Mouse (Mus musculus): ENCODE data around the gene Nt5c2. TPM values are rescaled to one million over a fixed set of nuclear protein-coding genes. Genes with fewer than 3 reads are reported as not detected.

The Nt5c2 gene
- total RNA-seq, 1 experiment from 2014 or later = 98.9 TPM

- peak; percentile 31 for ATAC-seq (replicated peaks; ENCODE audit: low read depth, poor library complexity, severe bottlenecking)
Observed at GRCm38 (mm10) chr19:46970121-46970729, 44.7 kb downstream of the Nt5c2 start.

GRCm38 (mm10) chr19:46969286-46969985 is 45.5 kb downstream of the Nt5c2 start:
- no peak for ATAC-seq (replicated peaks; ENCODE audit: low read depth, poor library complexity, severe bottlenecking)

GRCm38 (mm10) chr19:46968833-46969232 is 46.1 kb downstream of the Nt5c2 start:
- no peak for ATAC-seq (replicated peaks; ENCODE audit: low read depth, poor library complexity, severe bottlenecking)

- no peak for ATAC-seq (replicated peaks; ENCODE audit: low read depth, poor library complexity, severe bottlenecking)
Observed at GRCm38 (mm10) chr19:46967861-46968260, 47.1 kb downstream of the Nt5c2 start.

- no peak for ATAC-seq (replicated peaks; ENCODE audit: low read depth, poor library complexity, severe bottlenecking)
Observed at GRCm38 (mm10) chr19:46966330-46966729, 48.6 kb downstream of the Nt5c2 start.

- ATAC-seq (replicated peaks; ENCODE audit: low read depth, poor library complexity, severe bottlenecking) = no peak
Observed at GRCm38 (mm10) chr19:46965496-46965895, 49.5 kb downstream of the Nt5c2 start.

GRCm38 (mm10) chr19:46964353-46964752 is 50.6 kb downstream of the Nt5c2 start:
- ATAC-seq (replicated peaks; ENCODE audit: low read depth, poor library complexity, severe bottlenecking) = no peak

GRCm38 (mm10) chr19:46963440-46963839 is 51.5 kb downstream of the Nt5c2 start:
- no peak for ATAC-seq (replicated peaks; ENCODE audit: low read depth, poor library complexity, severe bottlenecking)

- ATAC-seq (replicated peaks; ENCODE audit: low read depth, poor library complexity, severe bottlenecking) = no peak
Observed at GRCm38 (mm10) chr19:46962841-46963240, 52.1 kb downstream of the Nt5c2 start.

GRCm38 (mm10) chr19:46962171-46962772 is 52.7 kb downstream of the Nt5c2 start:
- peak; percentile 75 for ATAC-seq (replicated peaks; ENCODE audit: low read depth, poor library complexity, severe bottlenecking)

- peak; percentile 77 for ATAC-seq (replicated peaks; ENCODE audit: low read depth, poor library complexity, severe bottlenecking)
Observed at GRCm38 (mm10) chr19:46961652-46962051, 53.3 kb downstream of the Nt5c2 start.

- no peak for ATAC-seq (replicated peaks; ENCODE audit: low read depth, poor library complexity, severe bottlenecking)
Observed at GRCm38 (mm10) chr19:46961047-46961651, 53.8 kb downstream of the Nt5c2 start.

GRCm38 (mm10) chr19:46960101-46961046 is 54.6 kb downstream of the Nt5c2 start:
- ATAC-seq (replicated peaks; ENCODE audit: low read depth, poor library complexity, severe bottlenecking) = no peak

- no peak for ATAC-seq (replicated peaks; ENCODE audit: low read depth, poor library complexity, severe bottlenecking)
Observed at GRCm38 (mm10) chr19:46959536-46959935, 55.4 kb downstream of the Nt5c2 start.

- ATAC-seq (replicated peaks; ENCODE audit: low read depth, poor library complexity, severe bottlenecking) = no peak
Observed at GRCm38 (mm10) chr19:46958566-46958965, 56.4 kb downstream of the Nt5c2 start.

GRCm38 (mm10) chr19:46957971-46958370 is 57.0 kb downstream of the Nt5c2 start:
- no peak for ATAC-seq (replicated peaks; ENCODE audit: low read depth, poor library complexity, severe bottlenecking)

- no peak for ATAC-seq (replicated peaks; ENCODE audit: low read depth, poor library complexity, severe bottlenecking)
Observed at GRCm38 (mm10) chr19:46957001-46957400, 58.0 kb downstream of the Nt5c2 start.

GRCm38 (mm10) chr19:46956410-46956809 is 58.5 kb downstream of the Nt5c2 start:
- no peak for ATAC-seq (replicated peaks; ENCODE audit: low read depth, poor library complexity, severe bottlenecking)

- ATAC-seq (replicated peaks; ENCODE audit: low read depth, poor library complexity, severe bottlenecking) = no peak
Observed at GRCm38 (mm10) chr19:46955630-46956029, 59.3 kb downstream of the Nt5c2 start.

GRCm38 (mm10) chr19:46953536-46953935 is 61.4 kb downstream of the Nt5c2 start:
- ATAC-seq (replicated peaks; ENCODE audit: low read depth, poor library complexity, severe bottlenecking) = no peak

Data from common myeloid progenitor, adult 5-6 weeks (primary cell).